Mouse (Mus musculus) midbrain, embryonic 14.5 days (tissue): ENCODE measurements at regions not wholly inside any gene's neighbourhood (a gene's known extent, or its start where the extent isn't known, plus 50 kb on each side); places are given as distances from the start of the nearest gene placed in this dataset.

Source experiments
- ATAC-seq: fragments of 200-750 bp; cut with Nextera tagmentation; 2 replicates; pipeline ENCODE4 v1.8.0; 2017; ENCODE audit warnings: moderate number of reproducible peaks, moderate library complexity; ENCODE audit not compliant: low FRiP score, low TSS enrichment
- DNase-seq: peaks from one replicate; pipeline ENCODE4 v3.0.0-alpha.2; 2015
- H3K27ac ChIP-seq: fragments of 300-500 bp; sonication (generic); replicated peaks from 2 replicates; pipeline ENCODE4 v1.5.1; 2014; ENCODE audit warnings: mild to moderate bottlenecking, low read depth, low read length, moderate library complexity
- H3K27me3 ChIP-seq: fragments of 300-500 bp; sonication (generic); 2 replicates; pipeline ENCODE4 v1.6.1; 2014; ENCODE audit warnings: low read length, control low read depth, mixed read lengths; ENCODE audit not compliant: control insufficient read depth, insufficient read depth
- H3K36me3 ChIP-seq: fragments of 300-500 bp; sonication (generic); 2 replicates; pipeline ENCODE4 v1.6.1; 2014; ENCODE audit warnings: low read length, control low read depth; ENCODE audit not compliant: control insufficient read depth, insufficient read depth
- H3K4me1 ChIP-seq: fragments of 300-500 bp; sonication (generic); 2 replicates; pipeline ENCODE4 v1.6.1; 2014; ENCODE audit warnings: mild to moderate bottlenecking, antibody characterized with exemption, low read length, control low read depth; ENCODE audit not compliant: control insufficient read depth, insufficient read depth
- H3K4me2 ChIP-seq: fragments of 300-500 bp; sonication (generic); 2 replicates; pipeline ENCODE4 v1.6.1; 2014; ENCODE audit warnings: mild to moderate bottlenecking, low read length, moderate library complexity
- H3K4me3 ChIP-seq: fragments of 300-500 bp; sonication (generic); replicated peaks from 2 replicates; pipeline ENCODE4 v1.5.1; 2014; ENCODE audit warnings: low read depth, low read length
- H3K9ac ChIP-seq: fragments of 300-500 bp; sonication (generic); replicated peaks from 2 replicates; pipeline ENCODE4 v1.6.1; 2014; ENCODE audit warnings: mild to moderate bottlenecking, low read length, moderate library complexity
- H3K9me3 ChIP-seq: fragments of 300-500 bp; sonication (generic); 2 replicates; pipeline ENCODE4 v1.6.1; 2016; ENCODE audit warnings: low read length, control low read depth, mixed read lengths; ENCODE audit not compliant: control insufficient read depth
- WGBS: fragments of 180-500 bp; shearing (Covaris S2); extraction: QIAGEN DNeasy Blood & Tissue Kit; methylation state at CpG from one replicate; pipeline ENCODE4 v1.1.7; 2014; 5-methylcytosine and 5-hydroxymethylcytosine counted together

DNA sequence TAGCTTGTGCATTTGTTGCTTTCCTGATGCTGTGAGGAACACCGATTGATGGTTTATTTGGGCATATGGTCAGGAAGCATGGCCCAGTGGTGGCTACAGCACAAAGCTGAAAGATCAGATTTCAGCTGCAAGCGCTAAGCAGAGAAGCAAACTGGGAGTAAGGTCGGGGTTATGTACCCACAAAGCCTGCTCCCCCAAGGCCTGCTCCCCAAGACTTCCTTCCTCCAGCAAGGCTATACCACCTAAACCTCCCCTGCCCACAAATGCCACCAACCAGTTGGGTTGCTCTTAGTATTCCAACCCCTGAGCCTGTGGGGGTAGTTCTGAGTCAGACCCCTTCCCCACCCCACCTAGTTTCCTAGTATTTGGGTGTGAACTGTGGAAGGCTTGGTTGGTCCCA, 270.5 kb downstream of the Cdh26 start:
- no peaks in the 10 kb centered on the region for H3K9me3 ChIP-seq
- H3K4me1 ChIP-seq: no peaks in the 10 kb centered on the region
- no peak overlapping the region for H3K9ac ChIP-seq
- DNase-seq: no peak
- no peak for ATAC-seq
- no peak overlapping the region for H3K27ac ChIP-seq
- H3K27me3 ChIP-seq: no peaks in the 10 kb centered on the region
- WGBS: 86% methylated on average over 3 of the region's 3 CpGs
- H3K36me3 ChIP-seq: no peaks in the 10 kb centered on the region
- no peak overlapping the region for H3K4me3 ChIP-seq
- no peak overlapping the region for H3K4me2 ChIP-seq

DNA sequence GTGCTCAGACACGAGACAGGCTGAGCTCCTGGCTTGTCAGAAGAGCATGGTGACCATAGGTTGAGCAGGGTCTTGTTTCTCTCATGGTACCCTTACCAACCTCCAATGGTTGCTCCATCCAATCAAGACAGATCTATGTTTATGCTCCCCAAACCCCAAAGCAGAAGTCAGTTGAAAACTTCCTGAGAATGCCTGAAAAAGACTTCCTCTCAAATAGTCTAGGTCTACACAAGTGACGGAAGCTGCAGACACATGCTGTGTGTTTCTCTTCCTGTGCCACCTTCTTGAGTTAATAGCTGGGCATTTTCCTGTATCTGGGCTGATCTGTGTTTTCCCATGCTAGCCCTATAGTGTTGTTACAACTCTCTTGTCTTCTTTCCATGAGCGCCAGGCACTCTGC, 274.2 kb downstream of the Cdh26 start:
- Histone ChIP-seq H3K4me3 (no peak overlapping the region), H3K27ac (no peak overlapping the region), H3K27me3 (no peaks in the 10 kb centered on the region), H3K36me3 (no peaks in the 10 kb centered on the region), H3K4me2 (no peak overlapping the region), H3K9ac (no peak overlapping the region), H3K9me3 (no peaks in the 10 kb centered on the region), H3K4me1 (no peaks in the 10 kb centered on the region)
- DNase-seq (no peak), ATAC-seq (no peak)
- 94% methylated on average over 3 of the region's 3 CpGs for WGBS

DNA sequence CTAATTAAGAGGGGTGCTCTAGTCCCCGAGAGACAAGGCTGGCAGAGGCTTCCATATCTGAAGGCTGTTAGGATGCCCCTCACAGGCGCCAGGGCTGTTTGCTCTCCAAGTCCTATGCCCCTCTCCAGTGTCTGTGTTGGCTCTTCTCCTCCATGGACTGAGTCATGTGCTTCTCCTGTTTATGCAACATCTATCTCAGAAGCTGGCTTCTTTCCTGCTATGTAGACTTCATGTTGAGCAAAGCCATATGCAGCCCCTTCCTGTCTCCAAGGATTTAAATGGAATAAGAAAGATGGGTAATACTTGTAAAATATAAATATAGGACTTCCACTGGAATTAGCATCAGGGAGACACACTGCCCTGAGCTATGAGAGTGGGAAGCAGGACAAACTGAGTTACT, 278.3 kb downstream of the Cdh26 start:
- WGBS: 90% methylated on average over 2 of the region's 2 CpGs
- H3K4me3 ChIP-seq: no peak overlapping the region
- H3K4me1 ChIP-seq: no peaks in the 10 kb centered on the region
- H3K27ac ChIP-seq: no peak overlapping the region
- H3K9me3 ChIP-seq: no peaks in the 10 kb centered on the region
- DNase-seq (no peak), ATAC-seq (no peak)
- H3K4me2 ChIP-seq: no peak overlapping the region
- no peaks in the 10 kb centered on the region for H3K27me3 ChIP-seq
- no peak overlapping the region for H3K9ac ChIP-seq
- no peaks in the 10 kb centered on the region for H3K36me3 ChIP-seq

DNA sequence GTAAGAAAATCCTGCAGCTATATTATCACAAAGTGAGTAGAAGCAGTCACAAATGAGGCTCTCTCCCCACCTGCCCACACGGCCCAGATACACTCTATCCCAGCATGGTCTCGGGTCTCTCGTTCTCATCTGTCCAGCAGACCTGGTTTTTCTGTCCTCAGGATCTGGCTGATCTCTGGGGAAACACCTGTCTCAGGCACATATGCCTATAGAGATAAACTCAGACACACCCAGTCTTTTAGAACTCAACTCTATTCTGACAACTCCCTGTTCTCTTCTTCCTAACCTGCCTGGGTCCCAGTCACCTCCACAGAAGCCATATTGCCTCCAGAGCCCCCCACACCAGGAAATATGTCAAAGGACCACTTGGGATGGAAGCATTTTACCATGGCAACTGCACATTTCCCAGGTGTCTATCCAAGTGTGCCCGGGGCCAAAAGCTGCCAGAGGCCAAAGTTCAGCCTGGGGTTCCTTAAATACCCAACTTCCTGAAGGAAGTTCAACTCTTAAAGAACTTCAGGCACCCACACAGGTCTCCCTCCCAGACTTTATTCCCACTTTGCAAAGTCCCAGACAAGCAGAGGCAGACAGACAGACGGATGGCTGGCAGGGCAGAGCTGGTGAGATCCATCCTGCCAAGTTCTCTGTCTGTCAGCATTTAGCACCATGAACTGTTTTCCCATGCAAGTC, 279.0 kb downstream of the Cdh26 start:
- Histone ChIP-seq H3K27ac (no peak overlapping the region), H3K4me2 (no peak overlapping the region), H3K9ac (no peak overlapping the region), H3K4me3 (no peak overlapping the region), H3K4me1 (no peaks in the 10 kb centered on the region), H3K27me3 (no peaks in the 10 kb centered on the region), H3K36me3 (no peaks in the 10 kb centered on the region), H3K9me3 (no peaks in the 10 kb centered on the region)
- ATAC-seq (no peak), DNase-seq (no peak)
- 86% methylated on average over 5 of the region's 5 CpGs for WGBS

DNA sequence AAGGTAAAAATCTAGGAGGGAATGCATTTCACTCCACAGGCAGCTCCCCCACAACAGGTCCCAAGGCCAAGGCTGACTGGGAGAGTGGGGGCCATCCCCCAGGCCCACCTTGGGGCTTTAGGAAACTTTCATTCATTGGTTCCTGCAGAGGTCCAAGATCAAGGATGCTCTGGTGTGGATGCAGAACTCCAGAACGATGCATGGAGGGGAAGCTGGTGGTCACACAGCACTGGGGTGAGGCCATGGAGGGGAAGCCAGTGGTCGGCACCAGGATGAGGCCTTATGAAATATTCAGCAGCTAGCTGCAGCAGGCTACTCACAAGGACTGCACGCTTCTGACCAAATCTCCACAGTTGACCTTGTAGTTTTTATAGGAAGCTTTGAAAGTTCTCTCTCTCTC, 279.7 kb downstream of the Cdh26 start:
- H3K27ac ChIP-seq: no peak overlapping the region
- H3K4me1 ChIP-seq: no peaks in the 10 kb centered on the region
- WGBS: 76% methylated on average over 3 of the region's 3 CpGs
- no peak overlapping the region for H3K4me3 ChIP-seq
- DNase-seq (no peak), ATAC-seq (no peak)
- H3K36me3 ChIP-seq: no peaks in the 10 kb centered on the region
- no peaks in the 10 kb centered on the region for H3K9me3 ChIP-seq
- no peaks in the 10 kb centered on the region for H3K27me3 ChIP-seq
- no peak overlapping the region for H3K4me2 ChIP-seq
- H3K9ac ChIP-seq: no peak overlapping the region

DNA sequence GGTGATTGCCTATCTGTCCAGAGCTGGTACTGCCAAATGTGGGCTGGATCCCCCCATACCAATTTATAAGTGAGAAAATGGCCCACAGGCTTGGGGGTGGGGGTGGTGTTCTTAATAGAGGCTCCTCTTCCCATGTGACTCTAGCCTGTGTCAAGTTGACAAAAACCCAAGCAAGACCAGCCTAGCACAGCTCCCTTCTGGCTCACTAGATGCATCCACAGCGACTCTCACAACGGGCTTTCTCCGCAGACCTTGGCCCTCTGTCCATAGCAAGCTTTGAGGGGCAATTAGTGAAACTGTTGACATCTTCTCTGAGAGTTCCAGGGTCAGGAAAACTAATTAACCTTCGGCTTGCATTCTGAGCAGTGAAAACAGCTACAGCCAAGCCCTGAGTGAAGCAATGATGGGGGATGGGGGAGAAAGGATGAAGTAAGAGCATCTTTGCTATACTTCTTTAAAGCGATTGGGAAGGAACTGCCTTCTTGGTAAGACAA, 281.3 kb downstream of the Cdh26 start:
- no peak overlapping the region for H3K4me3 ChIP-seq
- DNase-seq (no peak), ATAC-seq (no peak)
- H3K9me3 ChIP-seq: no peaks in the 10 kb centered on the region
- no peaks in the 10 kb centered on the region for H3K4me1 ChIP-seq
- H3K9ac ChIP-seq: no peak overlapping the region
- no peaks in the 10 kb centered on the region for H3K36me3 ChIP-seq
- no peak overlapping the region for H3K27ac ChIP-seq
- H3K27me3 ChIP-seq: no peaks in the 10 kb centered on the region
- 81% methylated on average over 5 of the region's 5 CpGs for WGBS
- H3K4me2 ChIP-seq: no peak overlapping the region

DNA sequence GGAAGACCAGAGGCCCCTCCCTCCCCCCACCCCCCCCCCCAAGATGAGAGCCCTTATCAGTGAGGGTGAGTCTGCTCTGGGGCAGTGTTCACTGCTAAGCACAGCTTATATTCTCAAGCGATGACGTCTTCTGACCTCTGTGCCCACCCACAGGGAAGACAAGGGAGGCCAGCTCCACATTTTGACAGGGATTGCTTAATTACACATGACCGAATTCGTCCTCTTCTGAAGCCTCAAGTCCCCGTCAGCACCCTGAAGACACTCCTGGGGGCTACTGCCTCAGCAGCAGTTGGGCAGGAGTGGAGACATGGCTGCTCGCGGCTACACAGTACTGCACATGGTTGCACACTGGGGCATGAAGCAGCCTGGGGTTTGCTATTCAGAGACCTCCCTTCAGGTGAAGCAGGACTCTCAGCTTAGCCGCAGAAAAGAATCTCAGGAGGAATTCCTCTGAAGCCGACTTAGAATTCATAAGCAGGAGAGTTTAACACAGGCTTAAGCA, 282.1 kb downstream of the Cdh26 start:
- Histone ChIP-seq H3K9ac (no peak overlapping the region), H3K9me3 (no peaks in the 10 kb centered on the region), H3K4me3 (no peak overlapping the region), H3K4me2 (no peak overlapping the region), H3K36me3 (no peaks in the 10 kb centered on the region), H3K4me1 (no peaks in the 10 kb centered on the region), H3K27me3 (no peaks in the 10 kb centered on the region), H3K27ac (no peak overlapping the region)
- ATAC-seq: no peak
- DNase-seq: no peak
- WGBS: 41% methylated on average over 9 of the region's 9 CpGs

DNA sequence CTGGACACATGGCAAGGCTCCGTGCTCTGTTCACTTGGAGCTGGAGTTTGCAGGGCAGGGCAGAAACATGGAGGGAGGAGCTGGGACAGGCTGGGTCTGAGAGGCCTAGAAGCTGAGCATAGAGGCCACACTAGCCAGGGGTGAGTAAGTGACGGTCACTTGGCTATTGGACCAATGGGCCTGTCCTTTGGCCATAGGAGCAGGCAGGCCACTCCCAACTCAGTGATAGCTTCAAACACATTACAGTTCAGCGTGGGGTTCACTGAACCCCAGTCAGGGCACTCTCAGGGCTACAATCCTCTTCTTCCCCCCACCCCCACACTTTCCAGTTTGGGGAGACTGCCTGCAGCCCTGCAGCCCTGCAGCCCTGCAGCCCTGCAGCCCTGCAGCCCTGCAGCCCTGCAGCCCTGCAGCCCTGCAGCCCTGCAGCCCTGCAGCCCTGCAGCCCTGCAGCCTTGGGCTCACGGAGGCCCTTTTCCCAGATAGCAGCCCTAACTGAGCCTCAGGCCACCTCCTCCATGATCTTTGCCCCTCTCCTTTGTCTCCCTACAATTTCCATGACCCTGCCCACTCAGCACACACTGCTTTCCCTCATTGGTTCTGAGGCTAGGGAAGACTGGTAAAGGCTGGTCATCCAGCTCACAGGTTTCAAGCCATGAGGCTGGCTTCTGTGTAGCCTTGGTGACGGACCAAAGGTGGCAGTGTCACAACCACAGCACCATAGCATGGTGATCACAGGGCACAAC, 285.3 kb downstream of the Cdh26 start:
- H3K9me3 ChIP-seq: no peaks in the 10 kb centered on the region
- no peak overlapping the region for H3K4me2 ChIP-seq
- no peak for ATAC-seq
- no peak overlapping the region for H3K4me3 ChIP-seq
- H3K27ac ChIP-seq: no peak overlapping the region
- WGBS: 68% methylated on average over 5 of the region's 5 CpGs
- H3K9ac ChIP-seq: no peak overlapping the region
- H3K4me1 ChIP-seq: no peaks in the 10 kb centered on the region
- no peak for DNase-seq
- H3K27me3 ChIP-seq: no peaks in the 10 kb centered on the region
- no peaks in the 10 kb centered on the region for H3K36me3 ChIP-seq

DNA sequence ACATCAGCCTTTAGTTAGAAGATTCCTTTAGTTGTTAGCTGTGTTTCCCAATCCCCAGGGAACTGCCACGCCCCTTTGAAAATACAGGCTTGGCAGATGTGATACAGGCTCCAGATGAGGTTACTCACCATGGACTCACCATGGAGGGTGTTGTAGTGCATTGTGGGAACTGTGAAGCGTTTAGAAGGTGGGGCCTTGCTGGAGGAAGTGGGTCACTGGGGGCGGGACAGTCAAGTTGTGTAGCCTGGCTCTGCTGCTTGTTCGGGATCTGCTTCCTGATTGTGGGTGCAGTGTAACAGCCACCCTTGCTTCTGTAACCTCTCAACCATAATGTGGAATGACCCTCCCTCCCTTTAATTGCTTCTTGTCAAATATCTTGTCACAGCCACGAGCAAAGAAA, 287.7 kb downstream of the Cdh26 start:
- H3K27me3 ChIP-seq: no peaks in the 10 kb centered on the region
- no peak overlapping the region for H3K27ac ChIP-seq
- 88% methylated on average over 5 of the region's 5 CpGs for WGBS
- no peaks in the 10 kb centered on the region for H3K4me1 ChIP-seq
- no peak for DNase-seq
- H3K4me2 ChIP-seq: no peak overlapping the region
- H3K4me3 ChIP-seq: no peak overlapping the region
- no peaks in the 10 kb centered on the region for H3K36me3 ChIP-seq
- no peaks in the 10 kb centered on the region for H3K9me3 ChIP-seq
- H3K9ac ChIP-seq: no peak overlapping the region
- ATAC-seq: no peak
